Mouse (Mus musculus) lung, embryonic 14.5 days (tissue): ENCODE results near the gene Zfp658. TPM values are rescaled to one million over a fixed set of nuclear protein-coding genes. Genes with fewer than 3 reads are reported as not detected.

Source experiments
- ATAC-seq: fragments of 200-750 bp; cut with Nextera tagmentation; 2 replicates; pipeline ENCODE4 v1.8.0; 2017; ENCODE audit warnings: mild to moderate bottlenecking, moderate TSS enrichment, moderate library complexity; ENCODE audit not compliant: insufficient read depth
- DNase-seq: peaks from one replicate; pipeline ENCODE4 v3.0.0-alpha.2; 2015
- H3K27ac ChIP-seq: fragments of 300-500 bp; sonication (generic); 2 replicates; pipeline ENCODE4 v1.5.1; 2014; ENCODE audit warnings: low read depth, mild to moderate bottlenecking, moderate library complexity
- H3K27me3 ChIP-seq: fragments of 300-500 bp; sonication (generic); 2 replicates; pipeline ENCODE4 v1.6.1; 2014; ENCODE audit warnings: low read length, control low read depth; ENCODE audit not compliant: insufficient read depth
- H3K36me3 ChIP-seq: fragments of 300-500 bp; sonication (generic); 2 replicates; pipeline ENCODE4 v1.6.1; 2014; ENCODE audit warnings: control low read depth; ENCODE audit not compliant: insufficient read depth
- H3K4me1 ChIP-seq: fragments of 300-500 bp; sonication (generic); 2 replicates; pipeline ENCODE4 v1.6.1; 2014; ENCODE audit warnings: antibody characterized with exemption, control low read depth; ENCODE audit not compliant: insufficient read depth
- H3K4me2 ChIP-seq: fragments of 300-500 bp; sonication (generic); 2 replicates; pipeline ENCODE4 v1.6.1; 2014; ENCODE audit warnings: mild to moderate bottlenecking
- H3K4me3 ChIP-seq: fragments of 300-500 bp; sonication (generic); 2 replicates; pipeline ENCODE4 v1.5.1; 2014; ENCODE audit warnings: low read depth, low read length
- H3K9ac ChIP-seq: fragments of 300-500 bp; sonication (generic); 2 replicates; pipeline ENCODE4 v1.6.1; 2014
- H3K9me3 ChIP-seq: fragments of 300-500 bp; sonication (generic); 2 replicates; pipeline ENCODE4 v1.6.1; 2016; ENCODE audit warnings: low read depth, low read length, control low read depth
- CTCF ChIP-seq: IDR thresholded peaks from 2 replicates; pipeline ENCODE4 v1.5.1; 2016; ENCODE audit warnings: antibody characterized with exemption, low read depth
- WGBS: fragments of 180-500 bp; shearing (Covaris S2); extraction: QIAGEN DNeasy Blood & Tissue Kit; methylation state at CpG from one replicate; pipeline ENCODE4 v1.1.7; 2014; 5-methylcytosine and 5-hydroxymethylcytosine counted together
- polyA plus RNA-seq: library from polyadenylated mRNA; unstranded; fragments of >200 nt; fragmentation: Nextera tagmentation; extraction: Ambion mirVana; gene quantifications from 2 replicates; pipeline ENCODE4 v1.2.1, GENCODE M21; 2014

Zfp658 gene
- polyA plus RNA-seq, result 4.9 and 5.3 TPM in 2 replicates

GRCm38 (mm10) chr7:43562006-43562633 lies at the start of gene Zfp658:
Zfp658 (plus strand) TSS chr7:43562256.
- Histone ChIP-seq H3K4me2 (peak within 1 kb of the TSS; percentile 86), H3K36me3 (peaks cover 16% of the 10 kb centered on the region; the same call in 1 of the 2 replicates), H3K27ac (peak within 1 kb of the TSS; percentile 91), H3K9me3 (no peaks in the 10 kb centered on the region), H3K4me1 (peaks cover 3% of the 10 kb centered on the region; the same call in 1 of the 2 replicates), H3K27me3 (no peaks in the 10 kb centered on the region), H3K4me3 (peak within 1 kb of the TSS; percentile 69), H3K9ac (peak within 1 kb of the TSS; percentile 75)
- WGBS, result under 1% methylated on average over 27 of the region's 27 CpGs
- DNase-seq (peak; percentile 96), ATAC-seq (peak; percentile 91)
- 0 out of 2 replicates have a peak, but pooled peaks have one; percentile 11 for TF ChIP-seq CTCF

DNA sequence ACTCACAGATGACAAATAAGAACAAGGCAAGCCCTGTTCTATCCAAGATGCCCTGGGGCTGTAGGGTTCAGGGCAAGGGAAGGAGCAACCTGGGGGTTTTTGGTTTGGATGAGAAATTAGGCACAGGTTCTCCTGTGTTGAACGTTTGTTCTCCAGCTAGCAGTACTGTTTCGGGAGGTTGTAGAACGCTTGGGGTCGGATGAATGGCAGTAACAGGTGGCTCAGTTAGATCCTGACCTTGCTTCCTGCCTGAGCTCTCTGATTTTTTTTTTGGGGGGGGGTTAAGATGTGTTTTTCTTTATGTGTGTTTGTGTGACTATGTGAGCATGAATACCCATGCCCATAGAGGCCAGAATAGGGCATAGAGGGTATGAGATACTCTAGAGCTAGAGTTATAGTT lies 49.5 kb upstream of the Zfp658 start:
- DNase-seq (no peak), ATAC-seq (no peak)
- H3K36me3 ChIP-seq, result no peaks in the 10 kb centered on the region
- no peaks in the 10 kb centered on the region for H3K9me3 ChIP-seq
- no peak overlapping the region for H3K4me3 ChIP-seq
- H3K27ac ChIP-seq, result no peak overlapping the region
- 74% methylated on average over 4 of the region's 4 CpGs for WGBS
- H3K9ac ChIP-seq, result no peak overlapping the region
- no peaks in the 10 kb centered on the region for H3K4me1 ChIP-seq
- no peak for TF ChIP-seq CTCF
- no peak overlapping the region for H3K4me2 ChIP-seq
- H3K27me3 ChIP-seq, result no peaks in the 10 kb centered on the region

DNA sequence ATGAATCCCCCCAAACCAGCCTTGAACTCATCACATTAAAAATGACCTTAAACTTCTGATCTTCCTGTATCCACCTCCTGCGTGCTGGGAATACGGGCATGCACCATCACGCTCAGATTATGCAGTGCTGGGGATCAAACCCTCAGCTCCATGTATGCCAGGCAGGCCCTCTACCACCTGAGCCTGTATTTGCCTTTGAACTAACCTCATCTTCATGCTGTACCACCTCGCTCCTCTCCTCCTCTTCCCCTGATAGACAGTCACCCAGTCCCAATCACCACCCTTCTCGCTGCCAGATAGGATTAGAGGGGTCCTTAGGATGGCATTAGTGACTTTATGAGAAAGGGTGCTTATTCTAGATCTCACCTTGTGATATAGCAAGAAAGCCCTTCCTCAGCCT lies 47.0 kb upstream of the Zfp658 start:
- ATAC-seq (no peak), DNase-seq (no peak)
- TF ChIP-seq CTCF, result no peak
- 70% methylated on average over 5 of the region's 5 CpGs for WGBS
- no peak overlapping the region for H3K27ac ChIP-seq
- H3K9ac ChIP-seq, result no peak overlapping the region
- no peaks in the 10 kb centered on the region for H3K4me1 ChIP-seq
- no peak overlapping the region for H3K4me3 ChIP-seq
- H3K9me3 ChIP-seq, result no peaks in the 10 kb centered on the region
- no peak overlapping the region for H3K4me2 ChIP-seq
- no peaks in the 10 kb centered on the region for H3K36me3 ChIP-seq
- H3K27me3 ChIP-seq, result no peaks in the 10 kb centered on the region

DNA sequence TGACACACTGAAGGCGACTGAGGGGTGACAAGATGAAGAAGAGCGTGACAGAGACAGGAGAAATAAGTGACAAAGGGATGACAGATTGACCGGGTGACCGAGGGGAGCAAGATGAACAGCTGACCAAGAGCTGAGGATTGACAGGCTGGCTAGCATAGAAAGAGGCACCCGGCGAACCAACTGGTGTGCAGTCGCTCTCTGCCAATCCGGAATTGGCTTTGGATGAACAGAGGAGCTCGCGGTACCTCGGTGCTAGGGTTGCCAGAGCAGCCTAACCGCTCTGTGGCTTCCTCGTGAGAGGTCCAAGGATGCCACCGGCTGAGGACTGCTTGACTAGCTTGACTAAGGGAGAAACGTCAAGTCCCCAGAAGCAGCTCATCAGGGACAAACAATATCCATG lies 43.7 kb upstream of the Zfp658 start:
- Histone ChIP-seq H3K9me3 (no peaks in the 10 kb centered on the region), H3K27me3 (no peaks in the 10 kb centered on the region), H3K4me1 (no peaks in the 10 kb centered on the region), H3K4me3 (no peak overlapping the region), H3K36me3 (no peaks in the 10 kb centered on the region), H3K9ac (no peak overlapping the region), H3K4me2 (no peak overlapping the region), H3K27ac (no peak overlapping the region)
- no peak for TF ChIP-seq CTCF
- WGBS, result 80% methylated on average over 15 of the region's 15 CpGs
- DNase-seq (no peak), ATAC-seq (no peak)

GRCm38 (mm10) chr7:43522776-43523175 lies 39.3 kb upstream of the Zfp658 start:
- WGBS, result 87% methylated on average over 2 of the region's 2 CpGs
- no peak for ATAC-seq

DNA sequence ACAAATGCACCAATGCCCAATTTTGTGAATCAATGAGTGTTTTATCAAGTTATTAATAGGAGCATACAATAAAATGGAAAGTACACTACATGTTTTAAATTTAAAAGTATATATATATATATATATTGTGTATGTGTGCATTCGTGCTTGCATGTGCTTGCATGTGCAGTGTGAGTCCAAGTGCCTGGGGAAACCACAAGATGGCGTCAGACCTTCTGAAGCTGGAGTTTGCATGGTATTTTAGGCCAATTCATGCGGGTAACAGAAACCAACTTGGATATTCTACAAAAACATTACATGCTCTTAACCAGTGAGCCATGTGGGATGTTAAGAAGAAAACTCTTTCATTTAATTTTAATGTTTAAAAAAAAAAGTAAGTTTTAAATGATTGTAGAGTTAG lies 36.7 kb upstream of the Zfp658 start:
- no peaks in the 10 kb centered on the region for H3K9me3 ChIP-seq
- no peak overlapping the region for H3K9ac ChIP-seq
- H3K4me1 ChIP-seq, result no peaks in the 10 kb centered on the region
- ATAC-seq (no peak), DNase-seq (peak; percentile 11)
- TF ChIP-seq CTCF, result no peak
- no peaks in the 10 kb centered on the region for H3K36me3 ChIP-seq
- no peak overlapping the region for H3K4me3 ChIP-seq
- H3K27ac ChIP-seq, result no peak overlapping the region
- H3K4me2 ChIP-seq, result no peak overlapping the region
- H3K27me3 ChIP-seq, result no peaks in the 10 kb centered on the region
- 44% methylated on average over 3 of the region's 3 CpGs for WGBS

More at GRCm38 (mm10) chr7:43522776-43523175, 39.3 kb upstream of the Zfp658 start:
- H3K27me3 ChIP-seq, result no peaks in the 10 kb centered on the region
- no peak overlapping the region for H3K27ac ChIP-seq
- H3K4me1 ChIP-seq, result no peaks in the 10 kb centered on the region
- no peaks in the 10 kb centered on the region for H3K9me3 ChIP-seq
- DNase-seq, result no peak
- no peak overlapping the region for H3K4me3 ChIP-seq
- no peak overlapping the region for H3K4me2 ChIP-seq
- H3K36me3 ChIP-seq, result no peaks in the 10 kb centered on the region
- TF ChIP-seq CTCF, result no peak
- no peak overlapping the region for H3K9ac ChIP-seq

DNA sequence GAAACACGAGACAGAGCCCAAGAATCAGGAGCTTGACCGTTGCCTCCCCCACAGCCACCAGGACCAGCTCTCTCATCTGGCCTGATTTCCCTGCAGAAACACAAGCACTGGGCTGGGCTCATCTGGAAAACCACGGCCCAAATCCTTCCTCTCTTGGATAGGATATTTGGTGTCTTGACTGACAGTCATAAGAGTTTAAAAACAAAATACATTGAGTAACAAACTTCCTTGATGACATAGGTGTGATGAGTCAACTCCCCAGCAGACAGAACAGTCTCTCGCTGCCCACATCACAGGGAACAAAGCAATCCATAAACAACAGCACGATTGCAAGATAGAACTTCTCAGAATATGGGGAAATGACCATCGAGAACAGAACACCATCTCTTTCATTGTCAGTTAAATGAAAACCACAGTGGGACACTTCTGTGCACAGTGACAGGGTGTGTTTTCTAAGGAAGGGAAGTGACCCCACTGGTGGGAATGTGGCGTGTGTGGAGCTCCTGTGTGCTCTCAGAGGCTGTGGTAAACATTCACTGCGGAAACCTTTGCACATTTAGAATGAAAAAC lies 31.8 kb upstream of the Zfp658 start:
- Histone ChIP-seq H3K9ac (no peak overlapping the region), H3K27me3 (no peaks in the 10 kb centered on the region), H3K36me3 (no peaks in the 10 kb centered on the region), H3K9me3 (no peaks in the 10 kb centered on the region), H3K4me3 (no peak overlapping the region), H3K4me1 (no peaks in the 10 kb centered on the region), H3K4me2 (no peak overlapping the region), H3K27ac (no peak overlapping the region)
- 63% methylated on average over 8 of the region's 8 CpGs for WGBS
- DNase-seq (no peak), ATAC-seq (no peak)
- TF ChIP-seq CTCF, result no peak
